Mouse (Mus musculus): ENCODE results near the gene Pdzph1.

DNA sequence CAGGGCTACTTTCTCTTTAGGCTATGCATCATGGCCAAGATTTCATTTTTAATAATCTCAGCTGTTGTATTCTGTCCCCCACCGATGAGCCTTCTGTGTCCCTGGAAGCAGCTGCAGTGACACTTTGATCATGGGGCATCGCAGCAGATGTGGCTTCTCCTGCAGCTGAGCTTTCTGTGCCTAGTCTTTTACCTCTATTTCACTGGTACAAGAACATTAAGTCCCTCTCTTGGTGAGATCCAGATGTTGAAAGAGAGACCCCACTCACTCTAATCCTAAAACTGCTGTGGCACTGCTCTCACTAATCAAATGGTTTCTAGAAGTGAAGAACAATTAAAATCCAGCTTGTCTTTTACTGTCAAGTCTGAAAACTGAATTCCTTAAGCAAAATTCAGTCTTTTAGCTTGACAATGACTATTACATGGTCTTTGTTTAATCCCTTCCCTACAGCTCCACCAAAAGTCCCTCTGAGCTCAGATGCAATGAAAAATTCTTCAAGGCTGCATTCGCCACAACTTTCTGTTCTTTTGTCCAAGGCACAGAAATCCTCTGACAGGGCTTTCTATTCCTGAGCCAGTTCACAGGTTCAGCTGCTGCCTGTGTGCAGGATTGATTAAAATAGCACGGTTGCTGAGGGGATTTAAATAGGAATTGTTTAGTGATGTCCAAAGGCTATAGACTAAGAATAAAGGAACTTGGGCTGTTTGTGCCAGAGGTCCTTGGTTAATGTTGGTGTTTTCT is 101.1 kb downstream of the Pdzph1 start:
- no peak for TF ChIP-seq CTCF (IDR thresholded peaks at IDR 0.05; ENCODE audit: borderline replicate concordance, insufficient read depth, low read length)
- no peak for TF ChIP-seq POLR2A (IDR thresholded peaks at IDR 0.05; ENCODE audit: low read depth, low read length)
